Mouse (Mus musculus): ENCODE results near the gene Gm20388.

The Gm20388 gene

DNA sequence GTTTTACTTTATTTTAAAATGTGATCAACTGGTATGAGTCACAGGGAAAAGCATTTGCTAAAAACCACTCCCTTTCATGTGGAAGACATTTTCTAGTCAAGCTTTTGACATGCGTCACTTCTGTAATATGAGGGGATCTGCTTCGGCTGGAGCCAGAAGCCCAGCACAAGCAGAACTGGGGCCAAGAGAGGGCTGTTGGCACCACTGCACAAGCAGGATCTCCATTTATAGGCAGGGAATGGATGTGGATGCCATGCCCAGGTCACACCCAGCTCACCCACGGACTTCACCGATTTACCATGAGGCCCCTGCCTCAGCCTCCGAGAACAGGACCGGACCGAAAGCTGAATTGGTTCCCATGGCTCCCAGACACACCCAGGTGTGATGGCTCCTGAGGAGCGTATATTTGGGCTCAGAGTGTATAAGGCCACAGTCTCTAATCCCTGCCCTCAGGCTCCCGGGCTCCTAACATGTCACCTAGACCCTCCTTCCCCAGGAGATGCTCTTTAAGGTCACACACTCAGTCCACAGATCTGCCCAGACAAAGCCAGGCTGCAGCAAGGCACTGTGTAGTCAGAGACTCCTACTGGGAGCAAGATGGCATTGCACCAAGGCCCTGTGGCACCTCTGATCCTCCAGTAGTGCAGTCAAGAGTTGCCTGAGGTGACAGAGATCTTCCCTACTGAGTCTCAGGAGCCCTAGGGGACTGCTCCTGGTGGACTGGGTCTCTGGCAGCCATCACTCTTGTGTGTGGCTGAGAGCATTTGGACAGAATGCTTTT is 4380.5 kb downstream of the Gm20388 start:
- no peak for DNase-seq (ENCODE audit: low spot score)

- no peak for DNase-seq (ENCODE audit: low spot score)
These were observed 4381.1 kb downstream of the Gm20388 start for GRCm38 (mm10) chr8:124291693-124292092.

DNA sequence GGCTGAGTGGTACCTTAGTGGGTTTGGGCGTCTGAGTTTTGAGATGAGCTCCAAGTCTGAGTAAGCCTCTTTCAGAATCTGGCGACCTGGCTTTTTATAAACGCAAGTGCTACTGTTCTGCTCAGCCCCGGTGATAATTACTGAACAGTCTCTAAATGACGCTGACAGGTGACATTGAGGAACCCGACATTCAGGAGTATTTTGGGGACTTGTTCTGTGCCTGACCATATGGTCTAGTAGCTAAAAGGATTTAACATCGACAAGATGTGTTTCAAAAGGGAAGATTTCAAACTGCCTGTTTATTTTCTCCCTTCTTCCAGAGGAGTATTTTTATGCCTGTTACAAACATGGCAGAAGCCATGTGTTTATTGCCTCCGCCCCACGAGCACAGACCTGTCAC is 4382.3 kb downstream of the Gm20388 start:
- DNase-seq (ENCODE audit: low spot score), result no peak

- no peak for DNase-seq (ENCODE audit: low spot score)
These were observed 4383.8 kb downstream of the Gm20388 start for GRCm38 (mm10) chr8:124294425-124294824.

- no peak for DNase-seq (ENCODE audit: low spot score)
These were observed 4384.3 kb downstream of the Gm20388 start for GRCm38 (mm10) chr8:124294900-124295299.

DNA sequence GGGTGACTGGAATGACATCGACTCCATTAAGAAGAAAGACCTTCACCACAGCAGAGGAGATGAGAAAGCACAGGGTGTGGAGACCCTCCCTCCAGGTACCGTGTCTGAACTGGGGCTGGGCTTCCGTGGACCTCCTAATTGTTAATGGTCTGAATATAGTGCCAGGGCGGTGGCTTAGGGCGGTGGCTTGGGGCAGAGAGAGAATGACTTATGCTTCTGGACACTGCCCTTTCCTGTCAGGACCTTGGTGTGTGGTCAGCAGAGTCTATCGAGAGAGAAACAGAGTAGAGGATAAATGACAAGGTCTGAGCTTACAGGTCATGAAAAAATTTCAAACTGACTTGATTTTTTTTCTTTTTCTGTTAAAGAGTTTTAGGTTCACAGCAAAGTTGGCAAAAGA is 4384.7 kb downstream of the Gm20388 start:
- no peak for DNase-seq (ENCODE audit: low spot score)

DNA sequence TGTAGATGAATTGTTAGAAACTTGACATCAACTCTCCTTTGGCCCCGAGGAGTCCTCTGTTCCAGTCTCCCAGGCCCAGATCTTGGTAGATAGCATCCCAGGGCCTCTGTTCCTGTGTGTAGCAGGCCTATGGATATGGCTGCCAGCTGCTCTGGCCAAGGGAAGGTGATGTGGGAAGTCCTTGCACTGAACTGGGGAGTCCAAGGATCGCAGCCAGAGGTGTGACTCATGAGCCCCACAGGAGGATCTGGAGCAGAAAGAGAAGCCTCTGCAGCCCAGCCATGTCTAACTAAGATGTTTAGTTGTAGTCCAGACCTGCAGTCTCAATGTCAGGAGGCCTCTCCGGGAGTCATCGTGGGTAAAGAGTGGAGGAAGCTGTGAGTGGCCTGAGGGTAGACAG is 4390.9 kb downstream of the Gm20388 start:
- DNase-seq (ENCODE audit: low spot score), result no peak

GRCm38 (mm10) chr8:124301935-124302555 is 4391.4 kb downstream of the Gm20388 start:
- DNase-seq (ENCODE audit: low spot score), result no peak

- DNase-seq (ENCODE audit: low spot score), result no peak
These were observed 4392.7 kb downstream of the Gm20388 start for GRCm38 (mm10) chr8:124303211-124303902.

GRCm38 (mm10) chr8:124304141-124304540 is 4393.5 kb downstream of the Gm20388 start:
- DNase-seq (ENCODE audit: low spot score), result no peak

- no peak for DNase-seq (ENCODE audit: low spot score)
These were observed 4395.9 kb downstream of the Gm20388 start for GRCm38 (mm10) chr8:124306574-124306973.

GRCm38 (mm10) chr8:124307700-124308099 is 4397.1 kb downstream of the Gm20388 start:
- DNase-seq (ENCODE audit: low spot score), result no peak

- DNase-seq (ENCODE audit: low spot score), result no peak
These were observed 4399.9 kb downstream of the Gm20388 start for GRCm38 (mm10) chr8:124310509-124310908.

DNA sequence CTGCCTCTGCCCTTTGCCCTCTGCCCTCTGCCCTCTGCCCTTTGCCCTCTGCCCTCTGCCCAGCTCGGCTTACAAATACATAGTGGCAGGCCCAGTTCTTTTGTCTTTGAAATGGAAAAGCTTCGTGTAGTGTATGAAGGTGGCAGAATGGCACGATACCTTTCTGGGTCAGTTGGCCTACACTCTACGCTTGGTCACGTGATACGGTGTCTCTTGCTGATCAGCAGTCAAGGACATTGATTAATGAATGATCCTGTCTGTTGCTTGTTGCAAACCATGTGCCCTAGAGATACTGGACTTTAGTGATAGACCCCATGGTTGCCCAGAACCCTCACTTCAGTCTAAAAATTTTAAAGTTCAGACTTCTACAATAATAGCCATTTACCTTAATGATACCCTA is 4400.5 kb downstream of the Gm20388 start:
- no peak for DNase-seq (ENCODE audit: low spot score)

DNA sequence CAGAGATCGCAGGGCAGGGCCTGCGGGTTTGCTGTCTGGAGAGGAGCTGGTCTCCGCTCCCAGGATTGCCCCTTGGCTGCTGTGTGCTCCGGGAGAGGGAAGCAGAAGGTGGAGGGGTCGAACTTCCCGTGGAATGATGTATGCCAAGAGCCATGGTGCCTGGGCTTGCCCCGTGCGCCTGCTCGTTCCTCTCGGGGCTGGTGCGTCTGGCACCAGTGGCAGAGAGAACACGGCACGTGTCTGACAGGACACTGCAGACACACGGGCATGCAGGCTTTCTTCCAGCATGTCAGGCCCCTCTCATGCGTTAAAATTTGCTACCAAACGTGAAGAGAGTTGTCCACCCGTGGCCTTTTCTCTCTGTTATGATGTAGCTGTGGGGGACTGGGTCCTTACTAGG is 4401.1 kb downstream of the Gm20388 start:
- no peak for DNase-seq (ENCODE audit: low spot score)

DNA sequence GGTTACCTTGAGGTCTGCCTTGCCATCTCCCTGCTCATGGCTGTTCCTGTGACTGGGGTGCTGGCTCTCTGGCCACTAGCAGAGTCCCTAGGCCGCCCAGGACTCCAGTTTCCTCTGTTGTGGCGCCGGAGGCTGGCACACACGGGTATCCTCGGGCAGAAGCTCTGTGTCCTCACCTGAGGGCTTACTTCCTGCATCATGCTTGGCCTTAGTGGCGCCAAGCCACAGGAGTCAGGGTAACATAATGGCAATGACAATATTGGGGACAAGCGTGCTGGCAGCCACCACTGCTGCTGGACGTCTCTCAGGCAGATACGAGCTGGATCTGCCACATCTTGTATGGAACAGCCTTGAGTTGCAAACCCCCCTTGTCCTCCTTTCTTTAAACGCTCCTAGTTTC is 4401.6 kb downstream of the Gm20388 start:
- no peak for DNase-seq (ENCODE audit: low spot score)

GRCm38 (mm10) chr8:124314803-124315202 is 4404.2 kb downstream of the Gm20388 start:
- peak; percentile 68 for DNase-seq (ENCODE audit: low spot score)

DNA sequence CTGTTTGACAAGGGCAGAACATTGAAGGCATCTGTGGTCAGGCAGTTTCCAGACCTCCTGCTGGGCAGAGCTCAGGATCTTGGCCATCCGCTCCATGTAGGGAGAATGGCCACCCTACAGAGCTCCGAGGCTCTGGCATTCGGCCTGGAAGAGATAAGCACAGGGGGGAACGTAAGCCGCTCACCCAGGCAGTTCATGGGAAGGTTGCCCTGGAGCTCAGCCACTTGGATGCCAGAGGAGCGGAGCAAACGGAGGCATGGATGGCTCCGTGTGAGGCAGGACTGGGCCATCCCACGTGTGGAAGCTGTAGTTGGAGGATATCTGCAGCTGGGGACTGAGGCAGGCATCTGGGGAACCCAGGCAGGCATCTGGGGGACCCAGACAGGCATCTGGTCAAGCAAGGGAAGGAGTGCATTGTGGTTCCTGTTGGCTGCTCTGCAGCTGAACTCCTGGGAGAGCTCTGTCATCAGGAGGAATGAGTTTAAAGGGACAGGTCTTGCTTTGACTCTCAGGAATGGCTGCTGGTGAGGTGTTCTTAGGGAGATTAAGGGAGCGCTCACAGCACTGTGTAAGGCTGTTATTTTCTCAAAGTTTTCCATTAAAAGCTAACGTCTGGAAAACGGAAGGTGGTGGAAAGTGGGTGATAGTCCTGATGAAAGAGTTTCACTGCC is 4406.0 kb downstream of the Gm20388 start:
- DNase-seq (ENCODE audit: low spot score), result no peak

- no peak for DNase-seq (ENCODE audit: low spot score)
These were observed 4406.6 kb downstream of the Gm20388 start for GRCm38 (mm10) chr8:124317191-124317682.

DNA sequence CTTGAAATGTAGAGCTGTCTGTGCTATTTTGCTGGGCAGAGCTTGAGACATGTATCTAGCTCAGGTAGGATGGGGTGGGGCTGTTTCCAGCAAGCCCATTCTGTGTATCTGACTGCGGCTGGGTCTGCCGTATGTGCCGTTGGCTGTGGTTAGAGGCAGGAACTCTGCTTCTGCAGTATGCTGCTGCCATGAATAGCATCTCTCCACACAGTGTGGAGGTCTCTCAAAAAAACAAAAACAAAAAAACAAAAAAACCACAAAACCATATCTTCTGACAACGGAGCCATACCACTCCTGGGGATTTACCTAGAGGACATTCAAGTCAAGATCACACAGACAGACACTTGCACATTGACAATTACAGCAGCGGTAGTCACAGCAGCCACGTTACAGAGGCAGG is 4407.2 kb downstream of the Gm20388 start:
- DNase-seq (ENCODE audit: low spot score), result no peak

- DNase-seq (ENCODE audit: low spot score), result no peak
These were observed 4408.1 kb downstream of the Gm20388 start for GRCm38 (mm10) chr8:124318612-124319315.

- no peak for DNase-seq (ENCODE audit: low spot score)
These were observed 4408.6 kb downstream of the Gm20388 start for GRCm38 (mm10) chr8:124319316-124319652.
